Mouse (Mus musculus) kidney, adult 2 months (tissue): ENCODE measurements around the gene Cops2.

ENCODE experiments used
- CTCF ChIP-seq: fragments of 200-500 bp; conservative IDR thresholded peaks from 2 replicates; pipeline ENCODE4 v1.5.1; 2011; ENCODE audit warnings: low read depth, mild to moderate bottlenecking, control low read depth, low read length, moderate library complexity, mixed read lengths; ENCODE audit not compliant: insufficient read depth, insufficient read length
- POLR2A ChIP-seq: fragments of 200-500 bp; IDR thresholded peaks from one replicate; pipeline ENCODE4 v1.6.1; 2011; ENCODE audit warnings: low read depth, low read length, control low read depth

- no peak for TF ChIP-seq CTCF
- TF ChIP-seq POLR2A: no peak
These were observed 11.2 kb upstream of the Cops2 start for GRCm38 (mm10) chr2:125870159-125870558.
